Mouse (Mus musculus): ENCODE data around the gene Stx16. TPM values are rescaled to one million over a fixed set of nuclear protein-coding genes. Genes with fewer than 3 reads are reported as not detected.

Stx16 gene
- total and polyA plus RNA-seq, 2 experiments from 2014 or later, result 6.9 to 19.8 TPM

- DNase-seq (ENCODE audit: low spot score) (no peak), ATAC-seq (ENCODE audit: insufficient read depth, low read depth) (no peak)
- peaks cover 3% of the 10 kb centered on the region; the same call in 1 of the 2 replicates for H3K9me3 ChIP-seq (replicated peaks; ENCODE audit: control insufficient read depth, low read length)
- no peak overlapping the region for H3K4me2 ChIP-seq (ENCODE audit: low read depth, low read length)
- no peak overlapping the region for H3K27ac ChIP-seq (ENCODE audit: low read depth)
- H3K36me3 ChIP-seq (replicated peaks; ENCODE audit: control insufficient read depth, insufficient read depth, low read length), result peaks cover 83% of the 10 kb centered on the region
- TF ChIP-seq EP300 (IDR thresholded peaks at IDR 0.05; ENCODE audit: low read depth) (no peak), CTCF (IDR thresholded peaks at IDR 0.05; ENCODE audit: low read depth) (no peak)
- no peaks in the 10 kb centered on the region for H3K27me3 ChIP-seq (ENCODE audit: control insufficient read depth, insufficient read depth, low read length)
- H3K4me1 ChIP-seq (ENCODE audit: control insufficient read depth, insufficient read depth), result no peaks in the 10 kb centered on the region
- H3K9ac ChIP-seq (replicated peaks; ENCODE audit: low read depth, low read length), result no peak overlapping the region
- H3K4me3 ChIP-seq (ENCODE audit: low read depth, low read length), result no peak overlapping the region
- 93% methylated on average over 11 of the region's 11 CpGs for WGBS
Measured at GRCm38 (mm10) chr2:174119259-174119658, 43.2 kb downstream of the Stx16 start.

GRCm38 (mm10) chr2:174120631-174121030 is 44.5 kb downstream of the Stx16 start:
- Histone ChIP-seq H3K9me3 (replicated peaks; ENCODE audit: control insufficient read depth, low read length) (peaks cover 15% of the 10 kb centered on the region; the same call in 1 of the 2 replicates), H3K4me1 (ENCODE audit: control insufficient read depth, insufficient read depth) (no peaks in the 10 kb centered on the region), H3K27ac (ENCODE audit: low read depth) (no peak overlapping the region), H3K4me3 (ENCODE audit: low read depth, low read length) (no peak overlapping the region), H3K36me3 (replicated peaks; ENCODE audit: control insufficient read depth, insufficient read depth, low read length) (peaks cover 79% of the 10 kb centered on the region), H3K9ac (replicated peaks; ENCODE audit: low read depth, low read length) (no peak overlapping the region), H3K27me3 (ENCODE audit: control insufficient read depth, insufficient read depth, low read length) (no peaks in the 10 kb centered on the region), H3K4me2 (ENCODE audit: low read depth, low read length) (no peak overlapping the region)
- ATAC-seq (ENCODE audit: insufficient read depth, low read depth), result no peak
- DNase-seq (ENCODE audit: low spot score), result no peak
- 90% methylated on average over 19 of the region's 19 CpGs for WGBS
- TF ChIP-seq EP300 (IDR thresholded peaks at IDR 0.05; ENCODE audit: low read depth), result no peak
- TF ChIP-seq CTCF (IDR thresholded peaks at IDR 0.05; ENCODE audit: low read depth), result no peak

- TF ChIP-seq EP300 (IDR thresholded peaks at IDR 0.05; ENCODE audit: low read depth) (no peak), CTCF (IDR thresholded peaks at IDR 0.05; ENCODE audit: low read depth) (no peak)
- H3K4me3 ChIP-seq (ENCODE audit: low read depth, low read length), result no peak overlapping the region
- DNase-seq (ENCODE audit: low spot score) (no peak), ATAC-seq (ENCODE audit: insufficient read depth, low read depth) (no peak)
- WGBS, result 82% methylated on average over 12 of the region's 12 CpGs
- H3K36me3 ChIP-seq (replicated peaks; ENCODE audit: control insufficient read depth, insufficient read depth, low read length), result peaks cover 73% of the 10 kb centered on the region
- H3K4me2 ChIP-seq (ENCODE audit: low read depth, low read length), result no peak overlapping the region
- H3K27me3 ChIP-seq (ENCODE audit: control insufficient read depth, insufficient read depth, low read length), result no peaks in the 10 kb centered on the region
- no peak overlapping the region for H3K9ac ChIP-seq (replicated peaks; ENCODE audit: low read depth, low read length)
- 0 out of 2 replicates have a peak, but pooled peaks cover under 1% of the 10 kb centered on the region for H3K4me1 ChIP-seq (ENCODE audit: control insufficient read depth, insufficient read depth)
- peaks cover 15% of the 10 kb centered on the region; the same call in 1 of the 2 replicates for H3K9me3 ChIP-seq (replicated peaks; ENCODE audit: control insufficient read depth, low read length)
- H3K27ac ChIP-seq (ENCODE audit: low read depth), result no peak overlapping the region
Measured at GRCm38 (mm10) chr2:174121411-174121947, 45.4 kb downstream of the Stx16 start.

- H3K9ac ChIP-seq (replicated peaks; ENCODE audit: low read depth, low read length), result no peak overlapping the region
- H3K36me3 ChIP-seq (replicated peaks; ENCODE audit: control insufficient read depth, insufficient read depth, low read length), result peaks cover 68% of the 10 kb centered on the region
- no peak for DNase-seq (ENCODE audit: low spot score)
- no peak overlapping the region for H3K27ac ChIP-seq (ENCODE audit: low read depth)
- H3K27me3 ChIP-seq (ENCODE audit: control insufficient read depth, insufficient read depth, low read length), result no peaks in the 10 kb centered on the region
- peaks cover 15% of the 10 kb centered on the region; the same call in 1 of the 2 replicates for H3K9me3 ChIP-seq (replicated peaks; ENCODE audit: control insufficient read depth, low read length)
- no peak for TF ChIP-seq CTCF (IDR thresholded peaks at IDR 0.05; ENCODE audit: low read depth)
- no peak for ATAC-seq (ENCODE audit: insufficient read depth, low read depth)
- no peak overlapping the region for H3K4me3 ChIP-seq (ENCODE audit: low read depth, low read length)
- WGBS, result 95% methylated on average over 2 of the region's 2 CpGs
- H3K4me1 ChIP-seq (ENCODE audit: control insufficient read depth, insufficient read depth), result peaks cover 9% of the 10 kb centered on the region; the same call in 1 of the 2 replicates
- H3K4me2 ChIP-seq (ENCODE audit: low read depth, low read length), result no peak overlapping the region
Measured at GRCm38 (mm10) chr2:174122331-174122730, 46.2 kb downstream of the Stx16 start.

GRCm38 (mm10) chr2:174123731-174124130 is 47.6 kb downstream of the Stx16 start:
- H3K4me1 ChIP-seq (ENCODE audit: control insufficient read depth, insufficient read depth), result peaks cover 10% of the 10 kb centered on the region; the same call in 1 of the 2 replicates
- no peak overlapping the region for H3K9ac ChIP-seq (replicated peaks; ENCODE audit: low read depth, low read length)
- no peak overlapping the region for H3K4me3 ChIP-seq (ENCODE audit: low read depth, low read length)
- no peak overlapping the region for H3K27ac ChIP-seq (ENCODE audit: low read depth)
- peaks cover 15% of the 10 kb centered on the region; the same call in 1 of the 2 replicates for H3K9me3 ChIP-seq (replicated peaks; ENCODE audit: control insufficient read depth, low read length)
- H3K36me3 ChIP-seq (replicated peaks; ENCODE audit: control insufficient read depth, insufficient read depth, low read length), result peaks cover 59% of the 10 kb centered on the region
- WGBS, result 87% methylated on average over 3 of the region's 3 CpGs
- H3K27me3 ChIP-seq (ENCODE audit: control insufficient read depth, insufficient read depth, low read length), result no peaks in the 10 kb centered on the region
- no peak overlapping the region for H3K4me2 ChIP-seq (ENCODE audit: low read depth, low read length)
- ATAC-seq (ENCODE audit: insufficient read depth, low read depth), result no peak
- DNase-seq (ENCODE audit: low spot score), result no peak
- TF ChIP-seq CTCF (IDR thresholded peaks at IDR 0.05; ENCODE audit: low read depth), result no peak
- no peak for TF ChIP-seq EP300 (IDR thresholded peaks at IDR 0.05; ENCODE audit: low read depth)

All from heart, postnatal 0 days (tissue).